Mouse (Mus musculus): Measurements from ENCODE around the gene Rrnad1. TPM values are rescaled to one million over a fixed set of nuclear protein-coding genes. Genes with fewer than 3 reads are reported as not detected.
"Not testable (repeated sequence)": the region's sequence is repeated elsewhere in the genome, so short reads cannot be mapped to it uniquely, and the experiment has no call there.

Gene Rrnad1
- polyA plus RNA-seq, 1 experiment from 2014 or later, result 13.6 TPM

DNA sequence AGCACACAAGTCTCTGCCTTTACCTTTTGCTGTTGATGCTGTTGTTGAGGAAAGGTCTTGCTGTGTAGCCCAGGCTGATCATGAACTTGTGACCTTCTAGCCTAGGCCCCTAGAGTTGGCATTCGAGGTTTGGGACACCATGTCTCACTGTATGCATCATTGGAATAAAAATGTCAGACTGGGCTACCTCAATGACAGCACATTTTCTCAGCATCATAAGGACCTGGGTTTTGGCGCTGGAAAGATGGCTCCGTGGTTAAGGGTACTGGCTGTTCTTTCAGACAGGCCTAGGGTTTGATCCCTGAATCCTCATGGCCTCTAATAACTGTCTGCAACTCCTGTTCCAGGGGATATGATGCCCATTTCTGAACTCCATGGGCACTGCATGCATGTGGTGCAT is 30.7 kb downstream of the Rrnad1 start:
- Histone ChIP-seq H3K4me1 (replicated peaks) (peaks cover 9% of the 10 kb centered on the region), H3K27me3 (replicated peaks) (no peaks in the 10 kb centered on the region), H3K36me3 (no peaks in the 10 kb centered on the region), H3K9me3 (replicated peaks) (no peaks in the 10 kb centered on the region), H3K27ac (ENCODE audit: poor library complexity, severe bottlenecking) (no peak overlapping the region), H3K4me3 (no peak overlapping the region), H3K9ac (no peak overlapping the region), H3K4me2 (no peak overlapping the region)
- ATAC-seq (ENCODE audit: insufficient number of reproducible peaks, low FRiP score), result no peak
- WGBS, result 89% methylated on average over 3 of the region's 3 CpGs

DNA sequence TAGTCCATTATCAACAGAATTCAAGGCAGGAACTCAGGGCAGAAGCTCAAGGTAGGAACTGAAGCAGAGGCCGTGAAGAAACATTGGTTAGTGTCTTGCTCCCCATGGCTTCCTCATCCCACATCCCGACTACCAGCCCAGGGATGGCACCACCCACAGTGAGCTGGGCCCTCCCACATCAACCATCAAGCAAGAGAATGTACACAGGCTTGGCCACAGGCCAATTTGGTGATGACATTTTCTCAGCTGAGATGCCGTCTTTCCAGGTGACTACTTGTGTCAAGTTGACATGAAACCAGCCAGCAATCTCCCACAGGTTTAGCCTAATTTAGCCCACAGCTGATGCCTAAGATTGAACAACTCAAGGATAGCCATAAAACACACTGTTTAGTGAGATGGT is 31.3 kb downstream of the Rrnad1 start:
- ATAC-seq (ENCODE audit: insufficient number of reproducible peaks, low FRiP score), result no peak
- Histone ChIP-seq H3K4me1 (replicated peaks) (peaks cover 9% of the 10 kb centered on the region), H3K27me3 (replicated peaks) (no peaks in the 10 kb centered on the region), H3K9ac (no peak overlapping the region), H3K9me3 (replicated peaks) (no peaks in the 10 kb centered on the region), H3K4me2 (no peak overlapping the region), H3K27ac (ENCODE audit: poor library complexity, severe bottlenecking) (no peak overlapping the region), H3K36me3 (no peaks in the 10 kb centered on the region), H3K4me3 (no peak overlapping the region)
- WGBS, result 64% methylated on average over 3 of the region's 3 CpGs

DNA sequence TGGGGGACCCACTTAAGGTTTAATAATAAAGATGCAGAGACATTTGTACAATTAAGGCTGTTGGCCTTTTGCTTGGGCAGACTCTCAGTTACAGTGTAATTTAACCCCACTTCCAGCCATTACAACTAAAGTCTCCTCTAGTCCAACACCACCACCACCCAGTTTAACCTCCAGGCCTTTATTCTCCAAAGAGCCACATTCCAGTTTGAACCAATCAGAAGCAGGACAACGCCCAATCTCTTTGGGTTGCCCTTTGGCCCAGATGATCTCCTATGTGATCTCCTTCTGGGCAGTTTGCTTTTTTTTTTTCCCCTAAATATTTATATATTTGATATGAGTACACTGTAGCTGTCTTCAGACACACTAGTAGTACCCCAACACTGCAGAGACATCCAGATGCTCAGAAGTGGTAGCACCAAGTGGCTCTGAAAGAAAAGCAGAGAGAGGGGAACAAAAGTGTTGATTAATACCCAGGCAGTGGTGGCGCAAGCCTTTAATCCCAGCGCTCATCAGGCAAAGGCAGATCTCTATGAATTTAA is 37.1 kb downstream of the Rrnad1 start:
- no peak overlapping the region for H3K9ac ChIP-seq
- H3K27me3 ChIP-seq (replicated peaks), result no peaks in the 10 kb centered on the region
- H3K36me3 ChIP-seq, result no peaks in the 10 kb centered on the region
- H3K9me3 ChIP-seq (replicated peaks), result peaks cover 4% of the 10 kb centered on the region
- H3K4me2 ChIP-seq, result no peak overlapping the region
- no peak for ATAC-seq (ENCODE audit: insufficient number of reproducible peaks, low FRiP score)
- no peak overlapping the region for H3K27ac ChIP-seq (ENCODE audit: poor library complexity, severe bottlenecking)
- H3K4me1 ChIP-seq (replicated peaks), result no peaks in the 10 kb centered on the region
- no peak overlapping the region for H3K4me3 ChIP-seq
- 78% methylated on average over 3 of the region's 3 CpGs for WGBS

DNA sequence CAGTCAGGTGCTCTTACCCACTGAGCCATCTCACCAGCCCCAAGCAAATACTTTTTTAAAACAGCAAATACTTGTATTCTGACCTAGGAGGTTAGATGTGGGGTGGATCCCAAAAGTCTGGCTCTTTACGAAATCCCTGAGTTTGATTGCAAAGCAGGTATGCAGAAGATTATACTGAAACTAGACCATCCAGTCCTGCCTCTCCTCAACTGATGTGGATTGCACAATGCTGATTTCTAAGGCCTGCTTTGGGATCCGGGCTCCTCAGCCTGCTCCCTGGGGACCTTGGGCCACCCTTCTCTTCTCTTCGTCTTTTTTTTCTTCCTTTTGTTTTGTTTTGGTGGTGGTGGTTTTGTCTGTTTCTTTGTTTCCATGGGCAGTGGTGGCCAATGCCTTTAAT is 39.0 kb downstream of the Rrnad1 start:
- H3K36me3 ChIP-seq, result no peaks in the 10 kb centered on the region
- H3K27ac ChIP-seq (ENCODE audit: poor library complexity, severe bottlenecking), result no peak overlapping the region
- H3K9ac ChIP-seq, result no peak overlapping the region
- 63% methylated on average over 3 of the region's 3 CpGs for WGBS
- no peak for ATAC-seq (ENCODE audit: insufficient number of reproducible peaks, low FRiP score)
- H3K27me3 ChIP-seq (replicated peaks), result no peaks in the 10 kb centered on the region
- H3K4me1 ChIP-seq (replicated peaks), result no peaks in the 10 kb centered on the region
- H3K4me2 ChIP-seq, result no peak overlapping the region
- H3K9me3 ChIP-seq (replicated peaks), result peaks cover 6% of the 10 kb centered on the region
- no peak overlapping the region for H3K4me3 ChIP-seq

DNA sequence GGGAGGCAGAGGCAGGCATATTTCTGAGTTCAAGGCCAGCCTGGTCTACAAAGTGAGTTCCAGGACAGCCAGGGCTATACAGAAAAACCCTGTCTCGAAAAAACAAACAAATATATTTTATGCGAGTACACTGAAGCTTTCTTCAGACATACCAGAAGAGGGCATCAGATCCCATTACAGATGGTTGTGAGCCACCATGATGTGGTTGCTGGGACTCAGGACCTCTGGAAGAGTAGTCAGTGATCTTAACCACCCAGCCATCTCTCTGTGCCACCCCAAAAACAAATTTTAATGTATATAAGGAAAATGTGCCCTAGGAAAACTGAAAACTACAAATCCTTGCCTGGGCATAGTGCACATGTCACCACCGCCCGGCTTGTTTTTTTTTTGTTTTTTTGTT is 43.1 kb downstream of the Rrnad1 start:
- not testable (repeated sequence) for H3K4me3 ChIP-seq; H3K4me2 ChIP-seq; H3K27ac ChIP-seq (ENCODE audit: poor library complexity, severe bottlenecking); H3K36me3 ChIP-seq; H3K9ac ChIP-seq; ATAC-seq (ENCODE audit: insufficient number of reproducible peaks, low FRiP score); H3K27me3 ChIP-seq (replicated peaks); H3K9me3 ChIP-seq (replicated peaks)
- H3K4me1 ChIP-seq (replicated peaks), result peaks cover 18% of the 10 kb centered on the region
- WGBS, result 80% methylated on average over 4 of the region's 4 CpGs

DNA sequence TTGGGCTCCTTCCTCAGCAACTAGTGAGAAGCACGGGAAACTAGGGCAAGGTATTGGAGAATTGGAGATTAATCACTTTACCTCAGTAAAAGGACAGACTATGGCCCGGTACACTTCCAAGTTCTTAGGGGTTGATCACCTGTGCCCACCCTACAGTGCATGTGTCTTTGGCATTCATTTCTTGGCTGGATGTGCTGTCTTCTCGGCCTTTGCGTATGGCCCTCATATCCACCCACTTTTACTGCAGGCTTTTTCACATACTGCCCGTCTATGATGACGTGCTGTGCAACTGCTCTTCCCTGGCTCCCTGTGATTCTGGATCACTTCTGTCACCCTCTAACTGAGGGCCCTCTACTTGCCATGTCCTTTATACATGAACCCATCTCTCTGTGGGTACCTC is 44.1 kb downstream of the Rrnad1 start:
- Histone ChIP-seq H3K9ac (no peak overlapping the region), H3K4me2 (peak overlapping the region; percentile 57), H3K27ac (ENCODE audit: poor library complexity, severe bottlenecking) (no peak overlapping the region), H3K36me3 (peaks cover 7% of the 10 kb centered on the region), H3K4me1 (replicated peaks) (peaks cover 20% of the 10 kb centered on the region), H3K4me3 (peak overlapping the region; percentile 95; the same call in 1 of the 2 replicates), H3K9me3 (replicated peaks) (peaks cover 6% of the 10 kb centered on the region), H3K27me3 (replicated peaks) (no peaks in the 10 kb centered on the region)
- WGBS, result 87% methylated on average over 6 of the region's 6 CpGs
- no peak for ATAC-seq (ENCODE audit: insufficient number of reproducible peaks, low FRiP score)

DNA sequence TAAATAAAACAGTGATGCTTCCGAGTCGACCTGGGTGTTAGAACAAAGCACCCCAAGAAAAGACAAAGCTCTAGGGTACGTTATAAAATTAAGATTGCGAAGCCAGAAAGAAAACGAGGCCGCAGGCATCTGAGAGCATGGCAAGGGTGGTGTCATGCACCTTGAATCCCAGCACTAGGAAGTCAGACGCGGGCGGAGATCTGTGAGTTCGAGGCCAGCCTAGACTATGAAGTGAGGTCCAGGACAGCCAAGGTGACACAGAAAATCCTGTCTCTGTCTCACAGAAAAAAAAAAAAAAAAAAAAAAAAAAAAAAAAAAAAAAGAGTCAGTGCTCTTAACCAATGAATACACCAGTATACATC is 44.5 kb downstream of the Rrnad1 start:
- Histone ChIP-seq H3K36me3 (peaks cover 12% of the 10 kb centered on the region), H3K27me3 (replicated peaks) (no peaks in the 10 kb centered on the region), H3K4me1 (replicated peaks) (peaks cover 20% of the 10 kb centered on the region), H3K27ac (ENCODE audit: poor library complexity, severe bottlenecking) (no peak overlapping the region), H3K4me3 (peak overlapping the region; percentile 95), H3K9me3 (replicated peaks) (peaks cover 6% of the 10 kb centered on the region), H3K9ac (no peak overlapping the region; the same call in 1 of the 2 replicates), H3K4me2 (peak overlapping the region; percentile 57)
- ATAC-seq (ENCODE audit: insufficient number of reproducible peaks, low FRiP score), result no peak
- WGBS, result 6% methylated on average over 10 of the region's 10 CpGs

DNA sequence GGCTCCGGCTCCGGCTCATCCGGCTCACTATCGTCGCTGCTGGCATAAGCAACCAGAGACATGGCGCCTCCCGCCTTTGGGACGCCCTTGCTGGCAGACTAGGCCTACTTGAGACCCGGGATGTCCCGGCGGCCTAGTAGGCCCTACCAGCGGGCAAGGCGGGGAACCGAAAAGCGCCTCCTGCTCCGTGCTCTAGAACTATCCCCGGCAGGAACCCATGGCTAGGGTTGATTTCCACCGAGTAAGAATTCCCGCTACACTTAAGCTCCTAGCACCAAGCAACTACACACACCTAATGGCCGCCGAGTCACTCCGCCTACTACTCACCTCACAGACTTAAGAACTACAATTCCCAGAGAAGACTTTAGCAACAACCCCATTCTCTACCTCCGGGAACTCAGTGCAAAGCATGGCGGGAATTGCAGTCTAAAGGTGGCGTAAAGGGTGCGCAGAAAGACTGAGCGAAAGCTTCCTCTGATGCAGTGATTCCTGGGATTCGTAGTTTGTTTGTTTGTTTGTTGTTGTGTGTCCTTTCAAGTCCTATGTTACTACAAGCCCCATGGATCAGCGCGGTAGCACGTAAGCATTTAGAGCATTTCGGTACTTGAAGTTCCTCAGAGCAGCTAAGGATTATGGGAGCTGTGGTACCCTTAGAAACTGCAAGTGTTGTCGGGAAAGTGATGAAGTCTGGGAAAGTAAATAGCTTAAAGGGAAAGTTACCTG is 45.1 kb downstream of the Rrnad1 start, which contains the start of gene Prcc:
Gene Prcc, minus strand, starts transcription at position 328 of the 723 bp plus-strand sequence.
- peak within 1 kb of the TSS; percentile 94 for H3K9ac ChIP-seq
- ATAC-seq (ENCODE audit: insufficient number of reproducible peaks, low FRiP score), result peak; percentile 96
- H3K4me2 ChIP-seq, result peak within 1 kb of the TSS; percentile 96
- H3K9me3 ChIP-seq (replicated peaks), result peaks cover 6% of the 10 kb centered on the region
- peaks cover 15% of the 10 kb centered on the region for H3K36me3 ChIP-seq
- H3K27me3 ChIP-seq (replicated peaks), result no peaks in the 10 kb centered on the region
- under 1% methylated on average over 33 of the region's 33 CpGs for WGBS
- peaks cover 20% of the 10 kb centered on the region for H3K4me1 ChIP-seq (replicated peaks)
- H3K4me3 ChIP-seq, result peak within 1 kb of the TSS; percentile 95
- H3K27ac ChIP-seq (ENCODE audit: poor library complexity, severe bottlenecking), result peak within 1 kb of the TSS; percentile 92

DNA sequence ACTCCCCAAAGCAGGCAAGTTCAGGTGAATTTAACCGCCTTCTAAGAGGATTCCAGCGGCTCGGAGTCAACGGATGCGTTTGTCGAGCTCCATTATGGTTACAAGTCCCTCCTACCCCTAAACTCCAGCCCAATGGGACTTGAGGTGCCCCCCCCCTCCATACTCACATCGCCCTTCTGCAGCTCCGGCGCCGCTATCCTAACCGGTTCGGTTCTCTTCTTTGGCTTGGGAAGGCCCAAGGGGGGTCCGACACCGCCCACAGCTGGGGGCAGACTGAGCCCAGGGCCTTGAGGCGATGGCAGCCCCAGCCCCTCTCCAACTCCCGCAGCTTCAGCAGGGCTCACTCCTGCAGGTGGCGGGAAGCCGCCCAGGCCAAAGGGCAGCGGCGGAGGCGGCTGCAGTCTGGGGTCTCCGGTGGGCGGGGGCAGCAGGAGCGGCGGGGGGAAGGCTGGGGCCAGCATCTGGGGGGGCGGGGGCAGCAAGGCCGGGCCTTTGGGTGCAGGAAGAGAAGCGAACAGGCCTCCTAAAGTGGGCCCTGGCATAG is 45.7 kb downstream of the Rrnad1 start:
- Histone ChIP-seq H3K4me1 (replicated peaks) (peaks cover 20% of the 10 kb centered on the region), H3K9ac (peak overlapping the region; percentile 94), H3K36me3 (peaks cover 22% of the 10 kb centered on the region), H3K4me2 (peak overlapping the region; percentile 96), H3K9me3 (replicated peaks) (peaks cover 6% of the 10 kb centered on the region), H3K4me3 (peak overlapping the region; percentile 95), H3K27ac (ENCODE audit: poor library complexity, severe bottlenecking) (peak overlapping the region; percentile 92), H3K27me3 (replicated peaks) (no peaks in the 10 kb centered on the region)
- ATAC-seq (ENCODE audit: insufficient number of reproducible peaks, low FRiP score), result peak; percentile 31
- 0% methylated on average over 24 of the region's 28 CpGs for WGBS

DNA sequence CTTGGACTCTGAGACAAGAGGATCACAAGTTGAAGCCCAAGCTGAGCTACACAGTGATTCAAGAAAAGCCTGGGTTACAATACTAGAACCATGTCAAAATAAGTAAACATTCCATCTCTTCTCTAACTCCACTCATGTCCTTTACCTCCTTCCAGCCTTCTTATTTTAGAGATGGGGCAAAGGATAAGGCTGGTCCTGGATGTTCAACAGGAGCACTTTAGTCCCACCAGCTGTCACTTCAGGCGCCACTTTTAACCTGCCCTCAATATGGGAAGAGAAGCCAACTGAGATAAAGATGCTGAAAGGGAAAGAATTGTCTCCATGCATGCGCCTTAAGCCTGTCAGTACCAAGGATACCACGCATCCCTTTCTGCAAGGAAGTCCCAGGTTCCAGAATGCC is 46.2 kb downstream of the Rrnad1 start:
- H3K4me2 ChIP-seq, result peak overlapping the region; percentile 96
- H3K36me3 ChIP-seq, result peaks cover 23% of the 10 kb centered on the region
- peak overlapping the region; percentile 94 for H3K9ac ChIP-seq
- peaks cover 20% of the 10 kb centered on the region for H3K4me1 ChIP-seq (replicated peaks)
- H3K4me3 ChIP-seq, result peak overlapping the region; percentile 95
- H3K27me3 ChIP-seq (replicated peaks), result no peaks in the 10 kb centered on the region
- no peak for ATAC-seq (ENCODE audit: insufficient number of reproducible peaks, low FRiP score)
- 3% methylated on average over 3 of the region's 3 CpGs for WGBS
- H3K27ac ChIP-seq (ENCODE audit: poor library complexity, severe bottlenecking), result peak overlapping the region; percentile 92
- peaks cover 5% of the 10 kb centered on the region for H3K9me3 ChIP-seq (replicated peaks)

DNA sequence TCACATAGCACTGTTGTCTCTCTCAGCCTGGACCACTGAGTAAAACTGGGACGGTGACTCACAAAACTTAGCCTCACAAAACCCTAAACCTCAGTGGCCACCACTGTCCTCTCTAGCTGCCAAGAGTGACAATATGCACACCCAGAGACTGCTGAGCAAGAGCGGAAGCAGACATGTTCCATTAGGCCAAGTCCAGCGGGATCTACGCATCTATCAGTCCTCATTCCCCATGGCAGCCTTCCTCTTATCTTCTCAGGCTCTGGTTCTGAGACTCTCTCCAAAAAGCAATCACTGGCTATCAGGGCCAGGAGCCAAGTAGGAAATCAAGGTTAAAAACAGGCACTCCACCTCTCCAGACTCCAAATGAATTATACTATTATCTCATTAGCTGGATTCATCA is 52.8 kb downstream of the Rrnad1 start:
- H3K27ac ChIP-seq (ENCODE audit: poor library complexity, severe bottlenecking), result no peak overlapping the region
- H3K4me1 ChIP-seq (replicated peaks), result peaks cover 13% of the 10 kb centered on the region
- H3K4me3 ChIP-seq, result no peak overlapping the region
- no peak overlapping the region for H3K4me2 ChIP-seq
- H3K36me3 ChIP-seq, result peaks cover 41% of the 10 kb centered on the region
- ATAC-seq (ENCODE audit: insufficient number of reproducible peaks, low FRiP score), result 0 out of 2 replicates have a peak, but pooled peaks have one; percentile 25
- no peak overlapping the region for H3K9ac ChIP-seq
- no peaks in the 10 kb centered on the region for H3K27me3 ChIP-seq (replicated peaks)
- WGBS, result 54% methylated on average over 4 of the region's 4 CpGs
- no peaks in the 10 kb centered on the region for H3K9me3 ChIP-seq (replicated peaks)
